ENCODE assay signal across 1 mouse cellular context in genomic region chr15:81584913-81585745, GRCm38 (mm10).
TF ChIP-seq lines count a peak whose summit lies in the region.

Gene Ep300, plus strand, starts transcription at chr15:81585351.

TF ChIP-seq in CH12.LX, 34 proteins besides CTCF, POLR2A, EP300 and RAD21 (continued from another document):
- TF ChIP-seq E2F4 (IDR thresholded peaks at IDR 0.05; ENCODE audit: insufficient replicate concordance, low read depth, low read length) (no peak), MEF2A (IDR thresholded peaks at IDR 0.05; ENCODE audit: borderline replicate concordance, low read depth, low read length) (peak; percentile 25; the same call in 1 of the 2 replicates), ELF1 (IDR thresholded peaks at IDR 0.05; ENCODE audit: low read depth, low read length) (peak; percentile 96), JUN (IDR thresholded peaks at IDR 0.05; ENCODE audit: insufficient read depth, low read depth, low read length) (no peak), TCF12 (IDR thresholded peaks at IDR 0.05; ENCODE audit: low read depth, low read length) (peak; percentile 72), UBTF (IDR thresholded peaks at IDR 0.05; ENCODE audit: low read depth, low read length) (no peak; the same call in 1 of the 2 replicates)
